Mouse (Mus musculus) brain, embryonic 14.5 days (tissue): ENCODE results near the gene Rnf181.

ENCODE experiments used
- CTCF ChIP-seq: fragments of 200-500 bp; IDR thresholded peaks from 2 replicates; pipeline ENCODE4 v1.5.1; 2012; ENCODE audit warnings: inconsistent platforms, mild to moderate bottlenecking, moderate library complexity, borderline replicate concordance; ENCODE audit not compliant: insufficient read depth, insufficient read length; ENCODE audit errors: extremely low read depth
- POLR2A ChIP-seq: fragments of 200-500 bp; IDR thresholded peaks from 2 replicates; pipeline ENCODE4 v1.6.1; 2012; ENCODE audit warnings: mild to moderate bottlenecking, inconsistent platforms, borderline replicate concordance; ENCODE audit not compliant: poor library complexity, insufficient read depth, insufficient read length, severe bottlenecking; ENCODE audit errors: extremely low read depth

DNA sequence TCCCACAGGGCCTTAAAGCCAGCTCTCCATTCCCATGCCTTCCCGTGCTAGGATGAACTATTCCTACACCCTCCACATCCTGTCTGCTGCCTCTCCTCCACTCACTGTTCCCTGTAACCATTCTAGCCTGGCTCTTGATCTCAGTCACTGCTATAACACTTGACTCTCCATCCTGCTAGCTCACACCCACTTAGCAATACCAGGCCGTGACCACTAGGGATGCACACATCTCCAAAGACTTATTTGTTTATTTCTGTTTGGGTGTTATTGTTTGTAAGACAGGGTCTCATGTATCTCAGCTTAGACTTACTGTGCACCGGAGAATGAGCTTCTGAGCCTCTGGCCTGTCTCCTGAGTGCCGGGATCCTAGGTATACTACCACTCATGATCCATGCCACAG, 2.8 kb upstream of the Rnf181 start:
- peak; percentile 25; the same call in 1 of the 2 replicates for TF ChIP-seq CTCF
- no peak for TF ChIP-seq POLR2A
